Comparison of ENCODE assay signal across 17 mouse cellular contexts in the genomic region with DNA sequence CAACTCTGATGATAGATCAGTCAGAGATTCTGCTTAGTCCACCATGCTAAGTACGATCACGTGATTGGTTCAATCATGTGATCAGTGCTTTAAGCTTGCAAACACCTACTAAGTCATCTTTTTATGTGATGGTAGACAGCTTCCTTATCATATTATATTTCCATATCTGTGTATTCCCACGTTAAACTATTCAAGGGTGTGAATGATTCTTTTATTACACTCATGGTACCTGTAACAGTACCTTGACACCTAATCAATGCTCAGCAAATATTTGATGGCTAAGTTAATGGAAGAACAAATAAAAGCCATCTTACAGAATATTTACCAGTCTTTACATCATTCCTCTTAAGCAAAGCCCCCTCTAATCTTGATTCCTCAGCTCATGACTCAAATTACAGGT.
"Had no signal": no experiment of that assay in that cellular context is flagged by ENCODE, and none has a peak within 500 bp of the region (broad histone marks: within the 10 kb centered on the region; RNA-seq: fewer than 3 reads in every experiment).

No protein-coding gene starts in this region.

- H3K4me1 ChIP-seq: midbrain, embryonic 10.5 days; midbrain, embryonic 12.5 days; neural tube, embryonic 13.5 days; neural tube, embryonic 15.5 days had no signal

- DNase-seq: lung, adult 18-20 months; lung, embryonic 14.5 days; lung, postnatal 10 days; lung, postnatal 4 days; midbrain, embryonic 14.5 days; retina, postnatal 1 day; right cerebral cortex, adult 18-20 months; thymus, adult 2 months; thymus, postnatal 25 days; thymus, postnatal 4 days had no signal

- H3K4me2 ChIP-seq: lung, embryonic 14.5 days; midbrain, embryonic 12.5 days; neural tube, embryonic 13.5 days; neural tube, embryonic 15.5 days had no signal

- H3K27ac ChIP-seq: liver, embryonic 14.5 days; midbrain, embryonic 10.5 days; midbrain, embryonic 12.5 days; neural tube, embryonic 13.5 days; neural tube, embryonic 15.5 days had no signal

- H3K9ac ChIP-seq: liver, embryonic 14.5 days; lung, embryonic 14.5 days; midbrain, embryonic 12.5 days; neural tube, embryonic 13.5 days; neural tube, embryonic 15.5 days had no signal

- H3K9me3 ChIP-seq: midbrain, embryonic 10.5 days; midbrain, embryonic 12.5 days; neural tube, embryonic 13.5 days; neural tube, embryonic 15.5 days had no signal

- ATAC-seq: midbrain, embryonic 16.5 days had no signal

- H3K36me3 ChIP-seq: midbrain, embryonic 10.5 days; midbrain, embryonic 12.5 days; neural tube, embryonic 13.5 days; neural tube, embryonic 15.5 days had no signal

- H3K4me3 ChIP-seq: midbrain, embryonic 10.5 days; midbrain, embryonic 12.5 days; myocyte; neural tube, embryonic 13.5 days; neural tube, embryonic 15.5 days had no signal

- H3K27me3 ChIP-seq: midbrain, embryonic 12.5 days; neural tube, embryonic 13.5 days; neural tube, embryonic 15.5 days had no signal
